Mouse (Mus musculus): ENCODE data around the gene Cd320.
"Not testable (repeated sequence)": the region's sequence is repeated elsewhere in the genome, so short reads cannot be mapped to it uniquely, and the experiment has no call there.

Gene Cd320

DNA sequence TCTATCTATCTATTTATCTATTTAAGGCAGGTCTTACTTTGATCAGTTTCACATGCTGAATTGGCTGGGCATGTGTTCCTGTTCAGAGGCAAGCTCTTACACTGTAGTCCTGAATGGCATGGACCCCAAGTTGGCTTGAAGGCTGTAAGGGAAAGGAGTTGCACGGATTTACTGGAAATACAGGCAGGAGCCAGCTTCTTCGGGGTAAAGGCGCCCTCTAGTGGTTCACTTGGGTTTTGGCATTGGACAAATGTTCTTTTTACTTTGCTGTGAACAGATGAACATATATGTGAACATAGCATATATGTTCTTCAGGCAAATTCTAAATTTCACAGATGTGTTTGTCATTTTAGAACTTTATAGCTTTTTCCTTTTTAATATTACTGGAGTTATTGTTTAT, 16.0 kb upstream of the Cd320 start:
- DNase-seq, result peak; percentile 85

DNA sequence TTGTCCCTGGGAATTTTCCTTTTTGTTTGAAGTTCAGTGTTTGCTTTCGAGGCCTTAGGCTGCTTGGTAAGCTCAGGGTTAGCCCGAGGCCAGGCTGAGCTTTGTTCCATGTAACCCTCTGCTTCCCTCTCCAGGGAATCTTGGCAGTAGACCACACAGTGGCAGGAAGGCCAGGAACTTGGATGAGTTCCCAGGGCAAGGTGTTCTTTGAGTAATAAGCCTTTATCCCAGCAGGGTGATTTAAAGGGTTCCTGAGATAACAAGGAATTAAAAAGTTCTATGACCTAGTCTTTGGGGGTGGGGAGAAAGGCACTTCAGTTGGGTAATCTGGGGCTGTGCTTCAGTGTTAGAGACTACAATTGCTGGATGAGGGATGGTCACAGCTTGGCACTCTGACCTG, 14.0 kb upstream of the Cd320 start:
- DNase-seq, result no peak

DNA sequence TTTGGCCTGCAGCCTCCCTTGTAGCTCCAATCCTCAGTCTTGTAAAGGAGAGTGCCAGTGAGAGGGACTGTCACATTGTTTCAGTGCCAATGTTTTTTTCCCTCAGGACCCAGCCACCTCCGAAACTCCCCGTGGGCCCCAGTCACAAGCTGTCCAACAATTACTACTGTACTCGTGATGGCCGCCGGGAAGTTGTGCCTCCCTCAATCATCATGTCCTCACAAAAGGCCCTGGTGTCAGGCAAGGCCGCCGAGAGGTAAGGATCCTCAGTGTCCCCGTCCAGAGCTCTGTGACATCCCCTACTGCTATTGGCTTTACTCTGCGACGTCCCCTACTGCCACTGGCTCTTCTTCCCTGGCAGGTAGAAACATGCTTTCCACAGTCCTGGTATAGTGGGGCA, 13.3 kb upstream of the Cd320 start:
- DNase-seq, result no peak

DNA sequence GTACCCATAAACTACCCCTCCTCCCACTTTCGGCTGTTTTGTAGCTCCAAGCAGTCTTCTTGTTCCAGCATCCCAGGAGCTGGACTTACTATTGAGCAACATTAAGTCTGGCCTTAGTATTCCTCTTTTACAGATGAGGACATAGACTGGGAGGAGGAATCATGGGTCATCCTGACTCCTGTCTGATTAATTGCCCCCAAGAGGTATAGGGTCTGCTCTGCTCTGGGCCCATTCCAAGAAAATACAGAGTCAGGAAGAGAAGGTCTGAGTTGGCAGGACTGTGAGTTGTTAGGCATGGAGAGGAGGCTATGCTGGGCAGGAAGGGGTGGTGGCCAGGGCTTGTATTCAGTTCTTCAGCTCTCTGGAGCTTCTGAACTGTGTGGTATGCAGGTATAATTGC, 1.3 kb downstream of the Cd320 start:
- DNase-seq, result no peak

DNA sequence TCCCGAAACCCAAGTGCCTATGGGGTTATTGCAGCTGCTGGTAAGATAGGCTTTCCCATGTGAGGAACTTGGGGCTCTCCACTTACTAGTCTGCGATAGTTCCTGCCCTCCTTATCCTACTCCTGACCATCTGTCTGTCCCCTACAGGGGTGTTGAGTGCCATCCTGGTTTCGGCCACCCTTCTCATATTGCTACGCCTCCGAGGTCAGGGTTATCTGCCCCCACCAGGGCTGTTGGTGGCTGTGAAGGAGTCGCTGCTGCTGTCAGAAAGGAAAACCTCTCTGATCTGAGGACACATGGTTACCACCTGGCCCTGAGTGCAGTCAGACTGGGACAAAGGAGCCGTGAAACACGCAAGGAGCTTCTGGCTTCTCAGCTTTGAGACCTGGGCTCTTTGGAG, 5.2 kb downstream of the Cd320 start:
- no peak for DNase-seq

DNA sequence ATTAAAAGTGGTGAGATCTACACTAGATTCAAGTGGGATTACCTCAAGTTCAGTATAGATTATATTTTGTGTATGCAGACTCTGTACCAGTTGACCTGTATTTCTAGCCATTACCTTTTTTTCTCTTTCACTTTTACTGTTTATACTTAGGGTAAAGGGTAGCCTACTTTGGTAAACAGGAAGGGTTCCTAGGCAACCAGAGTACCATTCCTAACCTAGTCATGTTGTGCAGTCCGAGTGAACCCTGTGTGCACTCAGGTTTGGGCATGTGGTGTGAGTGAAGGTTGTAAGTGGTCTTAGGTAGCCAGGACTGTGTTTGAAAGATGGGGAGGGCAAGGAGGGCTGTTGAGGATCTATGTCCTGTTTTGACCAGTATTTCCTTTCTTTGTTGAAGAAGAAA, 8.4 kb downstream of the Cd320 start:
- no peak for DNase-seq

DNA sequence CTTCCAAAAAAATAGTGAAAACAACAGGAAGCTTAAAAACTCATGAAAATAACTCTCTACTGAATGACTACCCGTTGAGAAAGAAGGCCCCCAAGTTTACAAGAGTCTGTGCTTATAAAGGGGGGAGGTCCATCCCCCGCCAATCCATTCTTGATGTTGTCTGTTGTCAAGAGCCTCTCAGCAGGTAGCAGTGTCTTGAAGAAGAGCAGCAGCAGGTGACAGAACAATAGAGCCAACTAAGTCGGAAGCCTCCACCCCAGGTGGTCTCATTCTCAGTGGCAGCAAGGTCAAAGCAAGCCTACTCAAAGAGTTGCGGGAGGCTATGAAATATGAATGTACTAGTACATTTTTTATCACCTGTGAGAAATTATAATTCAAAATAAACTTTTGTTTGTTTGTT, 14.9 kb downstream of the Cd320 start:
- no peak for DNase-seq

DNA sequence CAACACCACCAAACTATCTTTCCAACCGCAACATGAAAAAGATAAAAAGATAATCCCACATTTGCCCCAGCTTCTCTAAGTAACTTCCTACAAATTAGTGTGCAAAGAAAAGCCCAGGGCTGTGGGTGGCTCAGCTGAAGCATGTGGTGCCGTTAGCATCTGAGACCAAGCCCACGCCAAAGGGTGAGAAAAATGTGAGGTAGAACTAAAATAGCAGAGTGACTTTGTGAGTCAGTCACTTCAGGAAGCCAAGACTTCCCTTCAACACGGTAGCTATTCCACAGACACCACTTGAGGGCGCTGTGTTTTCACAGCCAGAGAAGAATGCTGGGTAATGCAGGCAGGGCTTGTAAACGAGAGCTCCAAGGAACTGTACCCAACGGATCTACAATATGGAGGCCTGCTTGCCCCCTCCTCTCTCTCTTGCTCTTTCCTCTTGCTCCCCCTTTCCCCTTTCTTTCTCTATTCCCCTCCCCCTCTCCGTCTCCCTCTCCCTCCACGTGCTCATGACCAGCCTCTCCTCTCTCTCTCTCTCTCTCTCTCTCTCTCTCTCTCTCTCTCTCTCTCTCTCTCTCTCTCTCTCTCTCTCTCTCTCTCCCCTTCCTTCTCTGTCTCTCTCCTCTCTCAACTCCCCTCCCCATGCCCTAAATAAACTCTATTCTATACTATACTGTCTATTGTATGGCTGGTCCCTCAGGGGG, 22.6 kb downstream of the Cd320 start:
- peak; percentile 68 for DNase-seq

DNA sequence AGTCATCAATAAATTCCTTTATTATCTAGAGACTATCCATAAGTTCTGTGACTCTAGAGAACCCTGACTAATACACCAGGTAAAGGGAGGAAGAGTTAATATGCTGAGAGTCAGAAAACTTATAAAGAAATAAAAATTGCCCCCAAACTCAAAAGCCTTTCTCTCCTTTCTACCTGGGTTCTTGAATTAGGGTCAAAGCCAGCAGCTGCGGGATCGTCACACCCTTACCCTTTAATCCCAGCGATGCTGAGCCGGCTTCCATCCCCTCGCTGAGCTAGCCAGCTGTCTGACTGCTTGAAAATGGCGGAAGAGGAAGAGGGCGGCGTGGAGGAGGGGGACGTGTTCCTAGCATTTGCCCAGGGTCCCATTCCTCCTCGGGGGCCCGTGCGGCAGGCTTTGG, 30.6 kb downstream of the Cd320 start, which contains the start of gene Gm7029:
Gene Gm7029 (plus strand): TSS at position 301 of the 400 bp plus-strand sequence.
- DNase-seq, result not testable (repeated sequence)

DNA sequence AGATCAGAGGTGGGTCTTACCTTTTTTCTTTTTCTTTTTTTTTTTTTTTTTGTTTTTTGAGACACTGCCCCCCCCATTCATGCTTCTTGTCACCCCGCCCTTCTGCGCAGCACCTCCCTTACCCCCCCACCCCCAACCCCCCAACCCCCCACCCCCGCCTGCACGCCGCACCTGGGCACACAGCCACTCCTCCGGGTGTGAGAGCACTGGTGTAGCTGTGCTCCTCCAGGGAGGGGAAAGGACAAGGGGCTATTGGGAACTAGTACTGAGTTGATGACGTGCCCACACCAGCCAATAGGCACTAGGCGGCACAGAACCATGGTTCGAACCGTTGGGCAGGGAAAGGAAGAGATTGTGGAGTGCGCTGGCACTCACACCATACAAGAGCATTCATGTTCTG, 31.5 kb downstream of the Cd320 start:
- DNase-seq, result no peak

DNA sequence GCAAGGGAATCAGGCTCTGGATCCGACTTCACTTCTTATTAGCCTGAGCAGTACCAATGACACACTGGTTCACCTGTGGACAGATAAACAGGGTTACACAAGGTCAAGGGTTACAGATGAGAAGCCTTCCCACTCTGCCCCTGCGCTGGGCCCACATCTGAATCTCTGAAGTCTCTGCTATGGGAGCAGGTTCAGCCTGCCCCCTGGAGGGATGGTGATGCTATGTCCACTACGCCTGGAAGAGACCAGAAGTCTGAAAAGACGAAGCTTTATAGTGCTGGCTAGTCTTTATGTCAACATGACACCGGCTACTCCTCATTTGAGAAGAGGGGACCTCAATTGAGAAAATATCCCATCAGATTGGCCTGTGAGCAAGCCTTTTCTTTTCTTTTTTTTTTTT, 32.9 kb downstream of the Cd320 start:
- peak; percentile 17 for DNase-seq

DNA sequence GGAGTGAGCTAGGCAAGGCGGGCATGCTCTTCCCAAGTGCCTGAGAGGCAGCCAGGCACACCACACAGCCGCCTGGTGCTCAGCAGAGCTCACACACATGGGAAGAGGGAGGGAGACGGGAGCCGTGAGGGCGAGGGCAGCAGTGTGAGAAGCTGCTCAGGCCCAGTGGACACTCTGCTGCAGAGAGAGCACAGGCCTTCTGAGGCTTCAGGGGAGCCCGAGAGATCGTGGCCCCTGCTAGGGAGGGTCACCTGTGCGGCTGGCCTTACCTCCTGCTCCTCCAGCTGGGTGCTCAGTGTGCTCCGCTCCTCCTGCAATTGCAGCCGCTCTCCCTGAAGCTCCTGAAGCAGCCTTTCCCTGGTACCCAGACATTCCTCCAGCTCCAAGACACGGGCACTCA, 41.4 kb downstream of the Cd320 start:
- not testable (repeated sequence) for DNase-seq

DNA sequence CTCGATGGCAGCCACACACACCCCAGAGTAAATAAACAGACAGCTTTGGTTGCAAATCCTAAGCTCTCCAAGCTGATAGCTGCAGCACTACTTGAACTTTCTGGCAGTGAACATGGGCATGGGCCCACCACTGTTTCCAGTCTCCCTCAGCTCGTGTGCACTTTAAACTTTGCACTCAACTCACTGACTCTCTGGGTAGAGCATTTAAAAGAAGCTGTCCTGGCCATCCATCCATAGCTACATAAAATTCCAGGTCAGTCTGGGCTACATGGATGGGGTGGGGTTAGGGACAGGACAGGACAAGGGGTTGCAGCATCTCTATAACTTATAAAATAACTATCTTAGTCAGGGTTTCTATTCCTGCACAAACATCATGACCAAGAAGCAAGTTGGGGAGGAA, 44.9 kb downstream of the Cd320 start:
- DNase-seq, result not testable (repeated sequence)

DNA sequence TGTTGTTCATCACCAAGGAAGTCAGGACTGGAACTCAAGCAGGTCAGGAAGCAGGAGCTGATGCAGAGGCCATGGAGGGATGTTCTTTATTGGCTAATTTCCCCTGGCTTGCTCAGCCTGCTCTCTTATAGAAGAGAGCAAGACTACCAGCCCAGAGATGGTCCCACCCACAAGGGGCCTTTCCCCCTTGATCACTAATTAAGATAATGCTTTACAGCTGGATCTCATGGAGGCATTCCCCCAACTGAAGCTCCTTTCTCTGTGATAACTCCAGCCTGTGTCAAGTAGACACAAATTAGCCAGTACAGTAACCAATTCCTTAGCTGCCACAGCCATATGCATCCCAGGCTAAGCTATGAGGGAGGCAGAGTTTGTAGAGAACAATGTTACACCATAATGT, 45.3 kb downstream of the Cd320 start:
- not testable (repeated sequence) for DNase-seq

DNA sequence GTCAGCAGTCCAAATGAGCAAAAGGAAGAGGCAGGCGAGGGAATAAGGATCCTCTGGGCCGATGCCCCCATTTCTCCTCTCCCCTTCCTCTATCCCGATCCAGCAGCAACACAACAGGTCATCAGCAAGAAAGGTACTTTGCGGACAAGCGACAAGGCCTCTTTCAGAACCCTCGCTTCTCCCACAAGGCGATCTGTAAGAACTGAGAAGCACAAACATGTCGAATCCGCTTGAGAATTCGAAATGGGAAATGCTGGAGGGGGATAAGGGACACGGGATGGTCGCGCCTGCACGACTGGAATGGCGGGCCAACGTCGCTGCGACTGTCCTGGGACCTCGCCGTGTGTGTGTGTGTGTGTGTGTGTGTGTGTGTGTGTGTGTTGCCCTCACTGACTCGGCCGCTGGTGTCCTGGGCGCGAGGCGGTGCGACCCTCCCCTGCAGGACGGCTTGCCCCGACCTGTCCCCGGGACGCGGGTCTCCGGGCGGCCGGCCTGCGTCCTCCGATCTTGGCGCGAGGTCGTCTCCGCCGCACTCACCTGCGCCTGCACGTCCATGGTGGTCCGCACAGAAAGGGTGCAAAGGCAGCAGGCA, 47.1 kb downstream of the Cd320 start:
- DNase-seq, result not testable (repeated sequence)

DNA sequence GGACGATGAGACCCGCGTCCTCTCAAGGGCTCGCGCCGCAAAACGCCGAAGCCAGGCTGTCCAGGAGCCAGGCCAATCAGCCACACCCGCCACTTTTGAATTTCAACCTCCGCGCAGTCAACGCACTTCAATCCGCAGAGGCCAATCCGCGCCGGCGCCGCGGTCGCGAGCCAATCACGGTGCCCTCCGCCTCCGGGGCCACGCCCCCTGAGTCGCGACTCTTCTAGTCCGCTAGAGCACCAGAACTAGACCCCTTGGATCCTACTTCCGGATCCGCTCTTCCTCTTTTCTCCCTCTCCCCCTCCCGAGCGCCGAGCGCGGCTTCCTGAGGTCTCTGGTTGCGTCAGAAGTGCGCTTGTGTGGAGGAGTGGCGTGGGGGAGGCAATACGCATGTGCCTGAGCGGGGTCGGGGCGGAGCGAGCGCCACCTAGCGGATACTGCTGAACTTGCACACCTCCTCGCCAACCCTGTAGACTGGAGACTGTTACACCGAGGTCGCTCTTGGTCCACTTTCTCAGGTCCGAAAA, 47.7 kb downstream of the Cd320 start, which contains the start of gene Kifc1:
Gene Kifc1 (minus strand): TSS at position 129 of the 527 bp plus-strand sequence.
- peak; percentile 100 for DNase-seq

DNA sequence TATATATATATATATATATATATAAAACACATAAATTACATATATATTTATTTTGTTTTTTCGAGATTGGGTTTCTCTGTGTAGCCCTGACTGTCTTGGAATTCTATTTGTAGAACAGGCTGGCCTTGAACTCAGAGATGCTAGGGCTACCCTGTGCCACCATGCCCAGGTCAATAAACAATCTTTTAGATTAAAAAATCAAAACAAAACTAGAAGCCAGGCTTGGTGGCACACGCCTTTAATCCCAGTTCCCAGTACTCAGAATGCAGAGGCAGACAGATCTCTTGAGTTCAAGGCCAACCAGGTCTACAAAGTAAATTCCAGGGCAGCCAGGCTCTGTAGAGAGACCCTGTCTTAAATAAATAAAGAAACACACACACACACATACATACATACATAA, 48.5 kb downstream of the Cd320 start:
- DNase-seq, result no peak

DNA sequence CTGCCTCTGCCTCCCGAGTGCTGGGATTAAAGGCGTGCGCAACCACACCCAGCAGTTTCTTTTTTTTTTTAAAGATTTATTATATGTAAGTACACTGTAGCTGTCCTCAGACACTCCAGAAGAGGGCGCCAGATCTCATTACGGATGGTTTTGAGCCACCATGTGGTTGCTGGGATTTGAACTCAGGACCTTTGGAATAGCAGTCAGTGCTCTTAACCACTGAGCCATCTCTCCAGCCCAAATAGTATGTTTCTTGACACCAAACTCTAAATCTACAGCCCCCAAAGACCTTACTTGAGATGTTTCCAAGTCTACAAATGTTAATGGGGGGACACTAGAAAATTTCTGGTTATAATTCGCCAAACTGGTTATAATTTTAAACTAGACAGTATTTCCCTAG, 49.0 kb downstream of the Cd320 start:
- not testable (repeated sequence) for DNase-seq

DNA sequence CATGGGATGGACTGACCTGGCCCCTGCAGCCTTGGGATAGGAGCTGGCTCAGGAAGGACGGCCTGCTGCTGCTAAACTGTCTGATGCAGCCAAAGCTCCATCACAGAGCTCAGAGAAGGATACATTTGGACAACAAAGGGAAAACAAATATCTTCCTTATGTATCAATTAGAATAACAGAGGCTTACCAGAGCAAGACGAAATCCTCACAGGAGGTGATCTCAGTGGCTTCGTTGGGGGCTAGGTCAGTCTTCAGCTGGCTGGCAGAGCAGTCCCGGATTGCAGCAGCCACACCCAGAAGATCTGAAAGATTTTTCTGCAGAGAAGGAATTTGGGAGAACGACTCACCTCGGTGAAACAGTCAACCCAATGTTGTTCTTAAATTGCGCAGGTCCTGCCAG, 49.5 kb downstream of the Cd320 start:
- DNase-seq, result no peak

DNA sequence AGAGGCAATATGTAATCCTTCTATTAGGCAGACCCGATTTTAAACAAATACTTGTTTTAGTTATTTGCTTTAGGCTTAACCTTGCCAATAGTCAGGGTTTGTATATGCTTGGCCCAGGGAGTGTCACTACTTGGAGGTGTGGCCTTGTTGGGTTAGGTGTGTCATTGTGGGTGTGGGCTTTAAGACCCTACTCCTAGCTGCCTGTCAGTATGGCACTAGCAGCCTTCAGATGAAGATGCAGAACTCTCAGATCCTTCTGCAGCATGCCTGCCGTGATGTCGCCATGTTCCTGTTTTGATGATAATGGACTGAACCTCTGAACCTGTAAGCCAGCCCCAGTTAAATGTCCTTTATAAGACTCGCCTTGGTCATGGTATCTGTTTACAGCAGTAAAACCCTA, 50.1 kb downstream of the Cd320 start:
- DNase-seq, result not testable (repeated sequence)

DNA sequence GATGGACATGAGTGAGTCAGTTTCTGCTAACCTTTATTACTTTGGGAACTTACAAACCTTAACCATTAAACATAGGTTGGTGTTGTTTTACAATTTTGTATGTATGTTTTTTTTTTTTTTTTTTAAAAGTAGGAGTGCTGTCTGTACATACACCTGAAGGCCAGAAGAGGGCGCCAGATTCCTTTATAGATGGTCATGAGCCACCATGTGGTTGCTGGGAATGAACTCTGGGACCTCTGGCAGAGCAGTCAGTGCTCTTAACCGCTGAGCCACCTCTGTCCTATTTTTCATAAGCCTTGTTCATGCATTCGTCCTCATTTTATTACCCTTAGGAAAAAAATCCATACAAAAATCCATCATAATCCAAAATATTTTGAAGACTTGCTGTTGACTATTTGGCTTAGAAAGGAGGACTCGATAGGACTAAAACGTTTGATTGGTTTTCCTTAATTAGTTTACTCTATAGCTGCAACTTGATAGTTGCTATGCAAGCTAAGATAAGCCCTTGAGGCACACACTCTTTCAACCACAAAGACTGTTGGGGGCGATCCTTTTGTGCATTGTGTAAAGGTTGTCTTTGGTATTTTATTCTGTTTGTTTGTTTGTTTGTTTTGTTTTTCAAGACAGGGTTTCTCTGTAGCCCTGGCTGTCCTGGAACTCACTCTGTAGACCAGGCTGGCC, 54.4 kb downstream of the Cd320 start:
- peak; percentile 84 for DNase-seq

DNA sequence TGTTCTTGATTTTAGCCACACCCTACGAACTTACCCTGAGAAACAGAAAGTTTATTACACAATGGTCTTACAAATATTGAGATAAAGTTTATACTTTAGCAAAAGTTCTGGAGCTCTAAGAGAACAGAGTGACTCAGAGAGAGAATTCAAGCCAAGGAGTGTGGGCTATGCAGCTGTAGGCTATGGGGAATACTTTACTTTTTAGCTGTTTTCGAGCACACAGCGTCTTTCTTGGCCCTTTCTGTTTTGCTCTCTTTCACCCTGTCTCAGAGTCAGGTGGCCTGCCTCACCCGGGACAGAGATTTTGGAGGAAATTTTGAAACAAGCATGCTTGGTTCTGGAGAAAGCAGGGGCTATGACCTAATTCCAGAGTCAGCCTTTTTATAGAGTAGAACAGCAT, 55.3 kb downstream of the Cd320 start:
- not testable (repeated sequence) for DNase-seq

Measured in retina, postnatal 1 day (tissue).